Mouse (Mus musculus) embryonic fibroblast, embryonic 13.5 days (primary cell): ENCODE measurements around the gene Serpind1.

Experiments used
- CTCF ChIP-seq: IDR thresholded peaks from 2 replicates; pipeline ENCODE4 v1.5.1; 2011; ENCODE audit warnings: mild to moderate bottlenecking, control low read depth, low read length, moderate library complexity, borderline replicate concordance; ENCODE audit not compliant: insufficient read depth
- POLR2A ChIP-seq: IDR thresholded peaks from 2 replicates; pipeline ENCODE4 v1.6.1; 2011; ENCODE audit warnings: low read depth, mild to moderate bottlenecking, control low read depth, low read length, moderate library complexity

DNA sequence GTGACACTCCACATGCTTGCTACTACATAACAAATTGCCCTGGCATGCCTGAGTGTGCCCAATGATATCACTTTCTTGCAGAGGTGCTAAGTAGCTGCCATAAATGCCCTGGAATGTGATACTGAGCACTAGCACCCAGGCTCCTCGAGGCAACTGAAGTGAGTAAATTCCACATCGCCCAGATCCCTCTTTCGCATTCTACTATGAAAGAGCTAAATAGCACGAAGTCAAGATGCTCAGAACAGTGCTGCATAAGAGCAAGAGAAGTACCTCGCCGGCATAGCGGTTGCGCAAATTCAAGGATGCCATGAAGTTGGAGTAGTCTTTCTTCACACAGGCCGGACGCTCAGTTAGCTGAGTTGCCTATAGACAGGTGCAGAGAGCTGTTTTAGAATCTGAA lies 22.1 kb upstream of the Serpind1 start:
- no peak for TF ChIP-seq CTCF
- TF ChIP-seq POLR2A: no peak
